Mouse (Mus musculus): Measurements from ENCODE around the gene Tmem161a.

- TF ChIP-seq POLR2A (IDR thresholded peaks at IDR 0.05; ENCODE audit: borderline replicate concordance, control insufficient read depth, low read depth, low read length) (no peak), CTCF (IDR thresholded peaks at IDR 0.05; ENCODE audit: control insufficient read depth, insufficient read depth, low read length) (no peak)
Observed at GRCm38 (mm10) chr8:70139981-70140380, 32.2 kb upstream of the Tmem161a start.

Measured in bone marrow, adult 2 months (tissue).